Mouse (Mus musculus): Measurements from ENCODE around the gene Arntl.

Gene Arntl

DNA sequence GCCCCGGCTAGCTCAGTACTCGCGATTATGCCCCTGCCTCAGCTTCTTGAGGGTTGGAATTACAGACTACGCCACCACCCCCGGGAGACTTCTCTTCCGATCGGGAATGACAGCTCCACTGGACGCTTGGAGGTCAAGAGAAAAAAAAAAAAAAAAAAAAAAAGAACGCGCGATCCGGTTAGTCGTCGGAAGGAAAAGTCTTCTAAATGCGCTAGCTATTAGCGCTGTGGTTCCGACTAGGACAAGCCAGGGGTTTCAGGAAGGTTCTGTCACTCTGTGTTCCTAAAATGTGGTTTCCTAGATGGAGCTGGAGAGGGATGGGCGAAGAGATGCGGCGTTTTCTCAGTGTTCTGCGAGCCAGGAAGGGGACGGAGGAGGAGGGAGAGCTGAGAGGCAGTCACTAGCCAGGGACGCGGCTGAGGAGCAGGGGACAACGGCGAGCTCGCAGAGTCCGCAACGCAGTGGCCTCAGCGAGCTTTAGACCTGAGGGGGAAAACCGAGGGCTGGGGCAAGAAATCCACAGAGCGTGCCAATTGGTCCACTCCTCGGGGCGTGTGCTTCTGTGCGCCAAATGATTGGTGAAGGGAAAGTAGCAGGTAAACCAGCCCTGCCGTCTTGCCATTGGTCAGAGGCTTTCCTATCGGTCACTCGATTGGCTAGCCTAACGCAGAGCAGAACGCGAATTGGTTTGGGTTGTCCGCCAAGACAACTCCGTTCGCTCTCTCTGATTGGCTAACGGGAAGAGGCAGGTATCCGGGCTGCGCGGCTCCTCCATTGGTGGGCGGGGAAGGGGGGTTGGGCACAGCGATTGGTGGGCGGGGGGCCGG, at the start of gene Arntl:
TSS of gene Arntl (plus strand) at position 822 of the 827 bp plus-strand sequence.
- peak; percentile 95 for DNase-seq (ENCODE audit: low spot score)

DNA sequence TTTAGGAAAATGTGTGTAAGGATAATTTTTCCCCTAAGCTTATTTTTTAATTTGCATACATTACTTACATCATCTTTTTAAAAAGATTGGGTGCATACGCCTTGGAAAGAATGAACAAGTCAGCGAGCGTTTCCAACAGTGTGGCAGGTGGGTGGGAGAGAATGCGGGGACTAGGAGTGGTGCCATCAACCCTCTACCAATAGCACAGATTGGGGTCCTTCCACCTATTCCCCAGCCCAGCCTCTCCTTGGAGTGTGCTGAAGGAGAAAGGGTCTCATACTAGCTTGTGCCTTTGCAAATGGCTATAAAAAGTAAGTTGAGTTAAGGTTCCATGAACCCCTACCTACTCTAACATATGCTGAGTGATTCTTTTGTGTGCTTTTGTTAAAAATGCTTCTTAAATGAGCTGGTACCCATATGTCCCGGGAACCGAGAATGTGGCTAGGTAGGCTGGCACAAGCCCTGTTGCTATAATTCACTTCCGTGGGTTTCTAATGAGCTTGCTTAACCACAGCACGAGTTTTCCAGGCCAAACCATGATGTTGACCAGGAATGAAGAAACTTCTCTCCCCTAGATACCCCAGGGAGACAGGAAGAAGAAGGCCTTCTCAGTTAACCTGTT, 46.1 kb upstream of the Arntl start:
- DNase-seq (ENCODE audit: low spot score): no peak

DNA sequence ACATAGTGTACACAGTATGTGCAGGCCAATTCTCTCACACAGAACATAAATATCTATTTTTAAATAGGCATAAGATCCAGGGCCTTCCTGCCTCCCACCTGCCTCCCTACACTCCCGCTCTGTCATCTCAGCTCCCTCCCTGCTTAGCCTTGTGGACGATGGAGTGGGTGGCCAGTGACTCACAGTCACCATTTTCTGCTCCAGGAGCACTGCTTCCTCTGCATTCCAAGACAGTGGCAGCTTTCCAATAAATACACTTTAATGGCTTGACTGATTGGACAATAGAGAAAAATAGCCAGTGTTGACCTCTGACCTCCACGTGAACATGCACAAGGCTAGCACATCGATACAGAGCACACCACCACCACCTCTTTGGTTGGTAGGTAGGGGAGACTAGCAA, 42.5 kb upstream of the Arntl start:
- no peak for DNase-seq (ENCODE audit: low spot score)

DNA sequence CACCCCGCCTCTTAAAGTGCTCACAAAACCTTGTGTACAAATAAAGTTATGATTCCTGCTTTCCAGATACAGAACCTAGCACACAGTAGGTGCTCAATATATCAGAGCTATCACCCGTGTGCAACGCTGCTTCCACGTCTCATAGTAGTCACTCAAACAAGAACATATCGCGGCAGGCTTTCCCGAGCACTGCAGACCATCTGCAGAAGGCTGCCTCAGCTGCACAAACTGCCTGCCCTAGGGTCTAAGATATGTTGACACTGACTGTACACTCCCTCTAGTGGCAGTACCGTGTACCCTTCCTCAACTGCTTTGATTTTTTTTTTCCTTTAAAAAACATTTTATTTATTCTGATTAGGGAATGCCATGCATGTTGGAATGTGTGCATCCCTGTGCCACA, 40.2 kb upstream of the Arntl start:
- no peak for DNase-seq (ENCODE audit: low spot score)

DNA sequence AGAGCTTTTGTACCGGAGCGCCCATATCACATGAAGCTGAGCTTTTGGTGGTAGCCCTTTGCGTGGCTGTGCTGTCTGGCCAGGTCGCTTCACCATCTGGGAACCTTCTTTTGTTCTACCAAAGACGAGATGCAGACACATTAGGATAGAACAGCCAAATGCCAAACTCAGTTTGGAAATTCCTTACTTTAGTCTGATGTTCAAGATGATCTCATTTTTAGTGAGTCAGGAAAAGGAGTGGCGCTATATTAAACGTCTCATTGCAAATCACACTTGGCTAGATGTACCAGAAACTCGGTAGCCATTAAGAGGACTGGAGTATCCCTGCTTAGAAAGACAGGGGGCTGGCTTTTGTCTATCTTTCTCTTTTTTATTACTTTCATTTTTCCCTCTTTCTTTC, 38.7 kb upstream of the Arntl start:
- no peak for DNase-seq (ENCODE audit: low spot score)

DNA sequence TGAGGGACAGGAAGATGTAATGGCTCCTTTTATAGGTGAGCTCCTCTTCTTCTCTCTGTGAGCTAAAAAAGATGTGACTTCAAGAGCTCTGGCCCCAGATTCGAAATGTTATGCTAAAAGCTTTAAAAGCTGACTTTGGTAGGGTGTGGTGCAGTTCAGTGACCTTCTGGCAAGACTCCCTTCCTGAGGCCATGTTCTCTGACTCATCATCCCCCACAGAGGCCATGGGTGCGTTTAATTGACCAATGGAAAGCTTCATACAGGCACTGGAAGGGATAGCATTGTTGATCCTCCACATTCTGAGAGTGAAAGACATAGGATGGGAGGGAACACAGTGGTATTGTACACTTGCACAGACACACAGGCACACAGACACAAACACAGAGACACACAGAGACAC, 34.8 kb upstream of the Arntl start:
- DNase-seq (ENCODE audit: low spot score): no peak

DNA sequence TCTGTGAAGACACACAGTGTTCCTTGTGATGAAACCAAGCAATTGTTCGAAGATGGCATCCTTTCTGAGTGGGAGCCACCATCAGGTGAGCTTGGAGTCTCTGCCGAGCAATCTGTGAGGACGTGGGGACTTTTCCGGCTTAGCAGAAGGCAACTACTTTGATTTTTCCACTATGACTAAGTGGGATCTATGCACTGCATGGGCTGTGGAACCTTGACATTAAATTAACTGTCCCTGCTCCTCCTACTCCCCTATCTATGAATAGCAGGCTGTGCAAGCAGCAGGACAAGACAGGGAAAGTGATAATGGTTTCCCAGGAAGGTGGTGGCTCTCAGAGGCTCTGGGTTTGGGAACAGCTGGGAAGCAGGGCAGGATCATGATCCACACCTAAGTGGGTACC, 31.8 kb upstream of the Arntl start:
- no peak for DNase-seq (ENCODE audit: low spot score)

DNA sequence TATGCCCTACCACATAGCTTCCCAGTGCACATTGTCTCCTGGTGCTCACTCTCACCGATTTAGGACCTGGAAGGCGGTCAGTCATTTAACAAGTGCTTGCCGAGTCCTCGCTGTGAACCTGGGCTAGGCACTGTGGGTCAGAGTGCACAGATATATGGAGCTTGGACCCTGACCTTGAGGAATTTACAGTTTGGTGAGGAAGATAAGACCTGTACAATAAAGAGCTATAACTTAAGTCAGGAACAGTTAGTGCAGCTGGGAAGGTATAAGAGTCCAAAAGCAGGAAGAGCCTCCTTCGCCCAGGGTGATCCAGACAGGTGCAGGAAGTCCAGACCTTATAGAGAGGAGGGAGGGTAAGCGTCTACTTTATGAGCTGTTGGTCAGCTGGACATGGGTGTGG, 29.2 kb upstream of the Arntl start:
- DNase-seq (ENCODE audit: low spot score): no peak

DNA sequence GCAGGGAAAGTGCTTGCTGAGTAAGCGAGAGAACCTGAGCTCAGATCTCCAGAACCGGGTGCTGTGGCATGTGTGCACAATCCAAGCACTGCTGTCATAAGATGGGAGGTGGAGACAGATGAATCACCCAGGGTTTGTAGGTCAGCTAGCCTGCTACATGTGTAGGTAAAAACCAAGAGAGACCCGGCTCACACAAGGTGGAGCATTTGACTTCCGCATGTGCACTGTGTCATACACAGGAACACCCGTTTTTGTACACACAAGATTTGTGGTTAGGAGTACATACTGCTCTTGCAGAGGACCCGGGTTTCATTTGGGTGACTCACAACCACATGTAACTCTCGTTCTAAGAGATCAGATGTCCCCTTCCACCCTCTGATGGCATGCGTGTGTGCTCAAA, 23.5 kb upstream of the Arntl start:
- no peak for DNase-seq (ENCODE audit: low spot score)

DNA sequence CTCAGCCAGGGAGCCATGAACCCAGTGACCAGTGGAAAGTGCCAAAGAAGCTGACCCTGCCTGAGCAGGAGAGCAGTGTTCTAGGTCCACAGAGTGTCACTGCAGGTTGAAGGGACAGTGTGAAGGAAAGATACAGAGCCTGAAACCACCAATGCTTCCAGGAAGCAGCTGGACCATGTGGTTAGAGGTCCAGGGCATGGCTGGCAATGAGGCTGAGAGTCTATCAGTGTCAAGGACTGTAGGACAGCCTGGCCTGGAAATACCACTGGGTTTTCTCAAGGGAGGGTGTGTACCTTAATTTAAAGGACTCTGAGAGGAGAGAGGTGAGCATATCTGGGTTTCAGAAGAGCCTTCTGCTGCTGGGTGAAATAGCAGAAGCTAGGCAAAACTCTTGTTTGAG, 22.2 kb upstream of the Arntl start:
- no peak for DNase-seq (ENCODE audit: low spot score)

DNA sequence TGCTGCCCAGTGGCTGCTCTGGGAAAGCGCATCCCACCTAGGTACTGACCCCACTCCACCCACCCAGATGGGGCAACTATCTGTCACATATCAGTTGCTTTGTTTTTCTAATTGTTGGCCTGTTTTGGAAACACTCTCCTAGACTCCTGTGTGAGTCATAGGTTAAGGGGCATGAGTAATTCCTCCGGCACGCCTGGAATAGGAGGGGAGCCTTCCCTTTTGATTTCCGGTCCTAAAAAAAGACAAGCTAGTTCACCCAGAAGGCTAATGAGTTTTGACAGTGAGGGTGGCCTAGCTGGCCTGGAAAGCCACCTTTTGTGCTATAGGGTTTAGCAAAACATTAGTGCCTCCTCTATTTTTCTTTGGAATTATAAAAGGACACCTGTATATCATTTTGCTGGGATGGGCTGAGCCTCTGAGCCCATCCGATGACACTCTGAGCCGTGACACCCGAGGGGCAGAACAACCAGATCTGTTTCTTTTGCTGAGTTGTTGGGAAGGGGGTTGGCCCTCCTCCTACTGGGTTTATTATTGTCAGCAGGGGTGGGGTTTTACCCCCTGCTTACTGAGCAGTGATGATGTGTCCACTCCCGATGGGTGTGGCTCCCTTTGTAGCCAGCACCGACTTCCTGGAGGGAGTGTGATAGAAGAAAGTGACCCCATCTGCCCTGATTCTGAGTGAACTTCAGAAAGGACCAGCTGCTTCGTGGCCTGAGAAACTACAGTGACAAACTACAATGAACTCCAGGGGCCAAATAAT, 21.0 kb upstream of the Arntl start:
- no peak for DNase-seq (ENCODE audit: low spot score)

DNA sequence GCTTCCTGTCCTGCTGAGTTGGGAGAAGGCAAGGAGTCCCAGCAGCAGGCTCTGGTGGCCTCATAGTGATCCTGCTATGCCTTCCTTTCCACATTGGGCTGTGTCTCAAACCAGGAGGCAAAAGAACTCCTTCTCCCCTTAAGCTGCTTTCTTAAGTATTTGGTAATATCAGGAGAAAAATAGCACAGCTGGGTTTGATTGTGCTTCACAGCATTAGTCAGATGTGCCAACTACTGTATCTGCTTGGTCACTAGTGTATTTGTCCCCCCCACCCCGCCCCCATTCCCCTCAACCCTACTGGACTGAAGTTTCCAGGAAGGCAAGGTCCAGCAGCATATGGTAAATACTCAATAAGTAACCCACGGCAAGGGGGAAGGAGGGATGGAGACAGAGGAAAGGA, 19.2 kb upstream of the Arntl start:
- no peak for DNase-seq (ENCODE audit: low spot score)

DNA sequence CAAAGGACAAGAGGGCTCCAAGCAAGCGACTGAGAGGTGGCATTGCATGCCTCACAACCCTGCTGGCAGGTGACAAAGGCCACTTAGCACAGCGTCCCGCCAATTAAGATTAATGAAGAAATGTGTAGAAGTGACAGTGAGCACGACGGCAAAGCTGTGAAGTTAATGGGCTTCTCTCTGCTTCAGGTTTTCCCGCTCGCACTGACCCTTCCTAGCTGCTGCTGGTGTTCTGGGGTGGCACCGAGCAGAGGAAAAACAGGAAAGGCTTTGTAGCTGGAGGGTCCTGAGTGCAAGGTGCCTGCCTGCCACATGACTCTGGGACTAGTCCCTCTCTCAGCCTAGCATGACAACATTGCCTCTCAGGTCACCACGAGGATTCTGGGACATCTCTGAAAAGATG, 18.7 kb upstream of the Arntl start:
- no peak for DNase-seq (ENCODE audit: low spot score)

DNA sequence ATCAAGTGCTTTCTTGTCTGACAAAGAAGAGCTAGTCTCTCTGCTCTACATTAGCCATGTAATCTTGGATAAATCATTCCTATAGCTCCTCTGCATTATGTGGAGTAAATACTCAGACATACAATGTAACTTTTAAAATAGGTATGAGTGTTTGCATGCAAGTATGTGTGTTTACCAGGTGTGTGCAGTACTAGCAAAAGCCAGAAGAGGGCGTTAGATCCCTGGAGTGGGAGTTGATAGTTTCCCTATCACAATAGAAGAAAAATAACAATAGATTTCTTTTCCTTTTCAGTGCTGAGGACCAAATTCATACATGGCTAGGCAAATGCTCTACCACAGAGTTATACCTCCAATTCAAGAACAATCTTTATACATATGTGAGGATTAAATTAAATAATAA, 15.5 kb upstream of the Arntl start:
- DNase-seq (ENCODE audit: low spot score): no peak

DNA sequence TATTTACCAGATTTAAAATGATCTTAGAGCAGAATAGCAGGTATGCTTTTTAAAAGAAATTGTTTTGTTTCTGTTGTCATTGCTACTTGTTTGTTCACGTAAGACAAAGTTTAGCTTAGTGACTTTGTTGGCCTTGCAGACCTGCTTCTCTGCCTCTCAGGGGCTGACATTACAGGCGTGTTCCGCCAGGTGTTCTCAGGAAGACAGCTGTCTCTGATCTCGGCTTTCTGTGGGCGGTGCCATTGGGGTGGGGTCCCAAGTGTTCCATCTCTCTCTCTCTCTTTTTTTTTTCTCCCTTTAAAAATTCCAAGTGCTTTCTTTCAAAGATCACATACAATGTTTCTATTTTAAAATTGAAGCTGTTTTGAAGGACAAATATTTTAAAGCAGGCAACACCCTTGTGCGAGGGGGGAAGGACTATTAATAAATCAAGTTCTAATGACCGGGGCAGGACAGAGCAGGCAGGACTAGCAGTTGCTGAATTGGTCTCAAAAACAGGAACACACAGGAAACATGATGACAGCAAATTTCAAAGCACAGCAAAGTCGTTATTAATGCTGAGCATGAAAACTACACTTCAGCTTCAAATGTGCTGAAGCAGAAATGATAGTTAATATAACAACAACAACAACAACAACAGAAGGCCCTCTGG, 14.4 kb upstream of the Arntl start:
- no peak for DNase-seq (ENCODE audit: low spot score)

DNA sequence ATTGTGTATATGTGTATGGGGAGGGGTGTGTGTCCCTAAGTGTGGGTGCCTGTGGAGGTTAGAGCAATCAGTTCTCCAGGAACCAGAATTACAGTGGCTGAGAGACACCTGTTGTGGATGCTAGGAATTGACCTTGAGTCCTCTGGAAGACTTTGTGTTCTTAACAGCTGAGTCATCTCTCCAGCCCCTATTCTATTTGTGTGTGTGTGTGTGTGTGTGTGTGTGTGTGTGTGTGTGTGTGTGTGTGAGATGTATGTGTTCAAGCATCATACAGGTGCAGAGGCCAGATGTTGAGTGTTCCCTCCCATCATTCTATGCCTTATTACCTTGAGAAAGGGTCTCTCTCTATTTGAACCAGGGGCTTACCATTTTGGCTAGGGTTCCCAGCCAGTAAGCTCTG, 13.4 kb upstream of the Arntl start:
- DNase-seq (ENCODE audit: low spot score): no peak

DNA sequence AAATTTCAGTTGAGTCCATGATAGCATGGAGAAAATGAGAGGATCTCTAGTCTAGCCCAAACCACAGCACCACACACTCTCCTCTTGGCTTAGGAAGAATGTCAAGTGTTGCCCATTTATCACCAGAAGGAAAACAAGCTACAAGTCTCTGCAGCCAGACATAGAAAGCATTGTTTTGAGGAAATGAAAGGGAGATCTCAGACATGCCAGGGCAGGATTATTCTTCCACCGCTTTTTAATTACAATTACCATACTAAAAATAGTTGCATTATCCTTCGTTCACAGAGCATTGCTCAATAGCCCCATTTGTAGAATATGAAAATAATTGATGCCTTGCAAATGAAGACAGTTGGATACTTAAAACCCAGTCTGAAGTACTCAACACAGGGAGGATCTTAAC, 12.0 kb upstream of the Arntl start:
- no peak for DNase-seq (ENCODE audit: low spot score)

DNA sequence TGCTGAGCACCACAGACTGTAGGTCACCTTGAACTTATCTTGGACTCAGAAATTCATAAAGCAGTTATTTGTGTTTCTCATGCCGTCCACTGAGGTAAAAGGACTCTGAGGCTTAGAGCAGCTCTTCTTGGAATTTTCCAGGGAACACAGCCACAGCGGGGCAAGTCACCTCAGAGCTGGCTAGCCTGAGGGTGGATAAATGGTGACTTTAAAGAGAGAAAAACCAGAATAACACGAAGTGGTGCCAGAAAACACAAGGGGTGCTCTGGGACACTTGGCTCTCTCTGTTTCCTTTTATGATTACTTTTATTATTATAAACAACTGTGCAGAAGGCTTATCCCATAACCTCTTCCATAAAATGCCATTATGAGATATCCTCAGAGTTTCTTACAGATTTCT, 11.1 kb upstream of the Arntl start:
- DNase-seq (ENCODE audit: low spot score): no peak

DNA sequence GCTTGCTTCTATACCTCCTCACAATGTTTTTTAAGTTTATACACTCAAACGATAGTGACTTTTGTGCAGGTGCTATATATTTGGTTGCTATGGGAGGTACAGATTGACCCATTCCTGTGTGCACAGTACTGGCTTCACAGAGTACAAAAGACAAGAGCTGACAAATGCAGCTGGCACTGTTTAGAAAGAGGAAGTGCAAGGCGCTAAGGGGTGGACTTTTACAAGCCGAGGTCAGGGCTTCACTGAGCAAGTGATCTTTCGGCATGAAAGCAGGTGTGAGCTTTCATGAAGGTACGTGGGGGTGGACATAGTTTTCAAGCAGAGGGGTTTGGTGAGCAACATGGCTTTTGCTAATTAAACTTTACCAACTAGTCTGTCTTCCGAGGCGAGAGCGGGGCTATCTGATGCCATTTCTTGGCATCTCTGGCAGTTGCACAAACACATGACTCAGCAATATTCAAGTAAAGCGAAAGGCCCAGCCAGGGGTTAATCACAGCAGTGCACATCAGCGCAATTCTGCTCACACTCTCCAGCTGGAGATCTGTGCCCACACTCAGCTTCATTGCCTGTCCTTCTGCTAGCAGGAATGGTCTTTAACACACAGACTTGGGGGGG, 10.0 kb upstream of the Arntl start:
- DNase-seq (ENCODE audit: low spot score): no peak

DNA sequence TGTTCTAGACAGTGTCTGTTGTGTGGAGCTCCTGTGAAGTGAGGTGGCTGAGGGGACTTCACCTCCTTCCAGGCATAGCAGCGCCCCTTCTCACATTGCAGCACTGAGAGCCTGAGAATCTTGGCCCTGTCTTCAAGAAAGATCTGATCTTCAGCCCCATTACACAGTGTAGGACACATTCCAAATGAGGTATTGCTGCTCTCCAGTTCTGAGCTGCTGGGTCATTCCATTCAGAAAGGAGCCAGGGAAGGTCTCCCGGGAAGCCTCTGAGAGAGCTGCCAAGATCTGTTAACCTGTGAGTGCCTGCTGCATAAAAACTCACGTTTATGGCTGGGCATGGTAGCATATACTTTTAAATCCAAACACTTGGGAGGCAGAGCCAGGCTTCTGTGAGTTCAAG, 5.7 kb upstream of the Arntl start:
- peak; percentile 49 for DNase-seq (ENCODE audit: low spot score)

DNA sequence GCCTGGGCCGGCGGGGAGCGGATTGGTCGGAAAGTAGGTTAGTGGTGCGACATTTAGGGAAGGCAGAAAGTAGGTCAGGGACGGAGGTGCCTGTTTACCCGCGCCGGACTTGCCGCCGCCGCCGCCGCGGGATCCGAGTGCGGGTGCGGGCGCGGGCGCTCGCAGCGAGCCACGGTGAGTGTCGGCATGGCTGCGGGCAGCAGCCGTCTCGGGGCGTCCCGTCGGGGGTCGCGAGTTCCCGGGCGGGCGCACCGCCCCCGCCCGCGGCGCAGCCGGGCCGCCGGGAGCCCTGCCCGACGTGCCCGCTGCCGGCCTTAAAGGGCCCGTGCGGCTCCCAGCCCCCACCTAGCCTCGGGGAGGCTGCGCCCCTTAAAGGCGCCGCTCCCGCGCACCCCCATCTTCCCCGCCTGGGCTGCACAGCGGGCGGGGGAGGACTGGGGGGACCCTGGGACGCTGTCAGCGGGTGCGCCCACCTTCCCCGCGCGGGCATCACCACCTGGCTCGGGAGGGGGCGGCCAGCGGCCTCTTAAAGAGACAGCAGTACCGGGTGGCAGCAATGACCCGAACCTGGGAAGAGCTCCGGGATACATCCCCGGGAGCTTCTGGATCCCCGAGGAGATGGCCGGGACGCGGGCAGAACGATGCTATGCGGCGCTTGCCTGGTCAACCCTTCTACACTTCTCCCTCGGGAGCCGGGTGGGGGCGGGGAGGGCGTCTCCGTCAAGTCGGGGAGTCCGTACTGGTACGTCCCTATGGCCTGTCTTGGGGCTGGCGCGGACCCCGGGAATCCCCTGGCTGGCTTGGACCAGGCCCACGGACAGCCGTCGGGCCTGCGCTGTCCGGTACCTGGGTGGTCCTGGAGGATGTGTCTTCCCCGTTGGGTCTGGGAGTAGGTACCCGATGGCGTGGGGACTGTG, 464 bp downstream of the Arntl start:
- DNase-seq (ENCODE audit: low spot score): peak; percentile 76

All from testis, postnatal 10 days (tissue).